Comparison of ENCODE assay signal across 10 mouse cellular contexts in the genomic region with DNA sequence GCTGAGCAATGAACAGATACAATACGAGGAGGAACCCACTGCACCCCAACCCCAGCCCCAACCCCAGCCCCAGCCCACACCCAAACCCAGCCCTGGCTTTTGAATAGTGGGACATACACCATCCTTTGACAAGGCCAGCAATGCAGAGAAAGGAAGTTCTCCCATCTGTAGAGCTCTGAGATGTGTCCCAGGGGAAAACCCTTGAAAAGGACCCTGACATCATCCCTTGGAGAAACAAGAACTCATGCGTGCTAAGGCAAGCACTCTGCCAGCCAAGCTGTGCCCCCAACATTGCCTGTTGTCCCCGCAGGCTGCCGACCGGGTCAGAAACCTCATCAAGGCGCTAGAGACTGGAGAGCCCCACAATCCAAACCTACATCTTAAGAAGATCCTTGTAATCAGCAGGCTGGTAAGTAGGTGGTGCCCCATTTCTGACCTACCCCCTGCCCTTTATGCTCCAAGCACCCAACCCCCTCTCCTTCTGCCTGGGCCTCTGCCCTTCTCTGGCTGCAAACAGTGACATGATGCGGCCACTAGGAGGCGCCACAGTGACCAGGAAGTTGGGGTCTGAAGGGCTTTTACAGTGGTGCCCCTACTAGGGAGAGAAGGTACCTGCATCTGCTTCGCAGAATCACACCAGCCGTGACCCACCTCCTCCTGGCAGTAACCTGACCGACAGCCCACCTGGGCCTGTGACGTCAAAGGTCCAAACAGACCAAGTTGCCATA. TPM values are rescaled to one million over a fixed set of nuclear protein-coding genes. Genes with fewer than 3 reads are reported as not detected.
DNase-seq lines count a peak whose midpoint lies in the region; ATAC-seq lines count a peak whose summit lies in the region.
"Had no signal": no experiment of that assay in that cellular context is flagged by ENCODE, and none has a peak within 500 bp of the region (broad histone marks: within the 10 kb centered on the region; RNA-seq: fewer than 3 reads in every experiment).

No protein-coding gene starts in this region.

- WGBS in forebrain, embryonic 15.5 days = 76% methylated on average over 12 of the region's 12 CpGs

- H3K9ac ChIP-seq in forebrain, embryonic 15.5 days (replicated peaks) = no peak overlapping the region
- H3K9ac ChIP-seq: limb, embryonic 12.5 days; neural tube, embryonic 12.5 days had no signal

- peaks cover 3% of the 10 kb centered on the region for H3K4me1 ChIP-seq in forebrain, embryonic 15.5 days
- H3K4me1 ChIP-seq: neural tube, embryonic 12.5 days had no signal

- H3K27me3 ChIP-seq in forebrain, embryonic 15.5 days = no peaks in the 10 kb centered on the region
- H3K27me3 ChIP-seq: limb, embryonic 12.5 days; neural tube, embryonic 12.5 days had no signal

- H3K4me3 ChIP-seq in forebrain, embryonic 15.5 days = no peak overlapping the region
- H3K4me3 ChIP-seq: limb, embryonic 12.5 days; neural tube, embryonic 12.5 days had no signal

- H3K4me2 ChIP-seq in forebrain, embryonic 15.5 days (replicated peaks) = no peak overlapping the region
- H3K4me2 ChIP-seq: limb, embryonic 12.5 days; neural tube, embryonic 12.5 days had no signal

- ATAC-seq in forebrain, embryonic 15.5 days (replicated peaks) = no peak

- DNase-seq in heart, postnatal 4 days = peak; percentile 64
- no peak for DNase-seq in heart, adult 11 months
- DNase-seq in B cell, adult 2 months = peak; percentile 73 to 74
- DNase-seq in ZHBTc4 (ENCODE audit: low read depth, low spot score) = peak; percentile 83
- DNase-seq in naive thymus-derived CD4-positive, alpha-beta T cell, adult 2 months (ENCODE audit: low read depth) = peak; percentile 68
- no peak for DNase-seq in right cerebral cortex, postnatal 25 days
- DNase-seq in frontal cortex, adult 2 months (ENCODE audit: extremely low spot score in 1 of 2, low spot score in 1 of 2) = no peak

- H3K36me3 ChIP-seq in forebrain, embryonic 15.5 days = no peaks in the 10 kb centered on the region
- H3K36me3 ChIP-seq: limb, embryonic 12.5 days; neural tube, embryonic 12.5 days had no signal

- H3K27ac ChIP-seq in forebrain, embryonic 15.5 days (replicated peaks) = no peak overlapping the region
- H3K27ac ChIP-seq: limb, embryonic 12.5 days; neural tube, embryonic 12.5 days had no signal

- H3K9me3 ChIP-seq in forebrain, embryonic 15.5 days = no peaks in the 10 kb centered on the region
- H3K9me3 ChIP-seq: limb, embryonic 12.5 days; neural tube, embryonic 12.5 days had no signal

RNA-seq across cellular contexts. Expression of a gene that starts 7.9 kb away (rescaled TPM):
- under 1 TPM in 1 of 2 experiments, not detected in 1; 0.07 TPM for total RNA-seq in heart, postnatal 4 days (2021)
- 0.34 and 0.63 TPM in 2 replicates for polyA plus RNA-seq in frontal cortex, adult 2 months (2012; rRNA removed)
- 0.57 and 0.69 TPM in 2 replicates for polyA plus RNA-seq in forebrain, embryonic 15.5 days (2015; fragmentation: Nextera tagmentation; extraction: Ambion mirVana)

RNA-seq across cellular contexts. Expression of a gene that starts 8.0 kb away (rescaled TPM):
- 10 to 100 TPM; 15.2 to 16.0 TPM for total RNA-seq in heart, postnatal 4 days (2021)
- polyA plus RNA-seq in frontal cortex, adult 2 months (2012; rRNA removed) = 20.3 and 24.0 TPM in 2 replicates
- polyA plus RNA-seq in forebrain, embryonic 15.5 days (2015; fragmentation: Nextera tagmentation; extraction: Ambion mirVana) = 25.5 and 26.2 TPM in 2 replicates

RNA-seq across cellular contexts. Expression of a gene that starts 39.1 kb away (rescaled TPM):
- total RNA-seq in heart, postnatal 4 days (2021) = 10 to 100 TPM; 17.4 to 17.7 TPM
- polyA plus RNA-seq in frontal cortex, adult 2 months (2012; rRNA removed) = 11.2 and 16.6 TPM in 2 replicates
- polyA plus RNA-seq in forebrain, embryonic 15.5 days (2015; fragmentation: Nextera tagmentation; extraction: Ambion mirVana) = 1.6 and 2.0 TPM in 2 replicates

RNA-seq across cellular contexts. Expression of a gene that starts 50.7 kb away (rescaled TPM):
- 10 to 100 TPM; 30.9 to 32.5 TPM for total RNA-seq in heart, postnatal 4 days (2021)
- 63.7 and 73.3 TPM in 2 replicates for polyA plus RNA-seq in frontal cortex, adult 2 months (2012; rRNA removed)
- polyA plus RNA-seq in forebrain, embryonic 15.5 days (2015; fragmentation: Nextera tagmentation; extraction: Ambion mirVana) = 78.0 and 82.5 TPM in 2 replicates

Comparison
In these comparisons a context has a peak if more than half of its experiments do, and no peak if none do; other contexts are left out.
1. DNase-seq: peak in heart, postnatal 4 days (single experiment), B cell, adult 2 months (2 of 2), ZHBTc4 (single experiment) and naive thymus-derived CD4-positive, alpha-beta T cell, adult 2 months (single experiment); none in heart, adult 11 months (single experiment), right cerebral cortex, postnatal 25 days (single experiment) and frontal cortex, adult 2 months (0 of 2).